Mouse (Mus musculus) cortical plate, adult 2 months (tissue): ENCODE data around the gene Scn5a.

Source experiments
- CTCF ChIP-seq: fragments of 200-500 bp; IDR thresholded peaks from 2 replicates; pipeline ENCODE4 v1.5.1; 2011; ENCODE audit warnings: mild to moderate bottlenecking, control low read depth, low read length; ENCODE audit not compliant: insufficient read depth; ENCODE audit errors: extremely low read depth
- POLR2A ChIP-seq: fragments of 200-500 bp; IDR thresholded peaks from 2 replicates; pipeline ENCODE4 v1.6.1; 2011; ENCODE audit warnings: mild to moderate bottlenecking, low read length, control low read depth; ENCODE audit not compliant: insufficient read depth; ENCODE audit errors: extremely low read depth

- TF ChIP-seq POLR2A (no peak), CTCF (no peak)
Observed at GRCm38 (mm10) chr9:119473011-119473410, 105.8 kb downstream of the Scn5a start.
